Mouse (Mus musculus): ENCODE results near the gene Olfr1208.

DNA sequence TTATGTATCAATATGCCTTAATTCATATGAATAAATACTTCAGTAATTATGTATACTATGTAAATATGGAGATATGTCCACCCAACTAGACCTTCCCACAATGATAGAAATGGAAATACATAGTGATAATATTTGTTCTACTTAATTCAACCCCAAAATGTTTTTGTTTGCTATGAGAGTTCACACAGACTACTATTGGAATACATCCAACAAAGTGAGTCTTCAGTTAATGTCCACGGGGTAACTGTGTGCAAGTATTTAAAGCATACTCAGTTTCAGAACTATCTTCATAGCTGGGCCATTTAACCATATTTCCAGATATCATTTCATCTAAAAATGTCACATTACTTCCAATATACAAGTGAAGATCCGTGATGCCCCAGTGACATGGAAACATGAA lies 39.2 kb downstream of the Olfr1208 start, which contains the start of gene Olfr1206:
- TF ChIP-seq CTCF (IDR thresholded peaks at IDR 0.05; ENCODE audit: borderline replicate concordance, insufficient read depth, low read depth, low read length) (no peak), POLR2A (IDR thresholded peaks at IDR 0.05; ENCODE audit: borderline replicate concordance, insufficient read depth, low read length) (no peak)

Measured in cerebellum, adult 2 months (tissue).